Mouse (Mus musculus) heart, adult 18-20 months (tissue): ENCODE measurements at regions not wholly inside any gene's neighbourhood (a gene's known extent, or its start where the extent isn't known, plus 50 kb on each side); places are given as distances from the start of the nearest gene placed in this dataset.

Experiments used
- DNase-seq, 2 experiments: peaks; one replicate each; pipeline ENCODE4 v3.0.0; 2021 to 2022; ENCODE audit warnings: mixed read lengths in 1 of 2

- peak; percentile 38 to 72 for DNase-seq
Observed at GRCm38 (mm10) chr17:7680658-7681057, 146.4 kb downstream of the Fndc1 start.

- no peak for DNase-seq
Observed at GRCm38 (mm10) chr17:7679786-7680185, 147.3 kb downstream of the Fndc1 start.

- peak; percentile 76 to 77 for DNase-seq
Observed at GRCm38 (mm10) chr17:7678898-7679297, 148.2 kb downstream of the Fndc1 start.

DNA sequence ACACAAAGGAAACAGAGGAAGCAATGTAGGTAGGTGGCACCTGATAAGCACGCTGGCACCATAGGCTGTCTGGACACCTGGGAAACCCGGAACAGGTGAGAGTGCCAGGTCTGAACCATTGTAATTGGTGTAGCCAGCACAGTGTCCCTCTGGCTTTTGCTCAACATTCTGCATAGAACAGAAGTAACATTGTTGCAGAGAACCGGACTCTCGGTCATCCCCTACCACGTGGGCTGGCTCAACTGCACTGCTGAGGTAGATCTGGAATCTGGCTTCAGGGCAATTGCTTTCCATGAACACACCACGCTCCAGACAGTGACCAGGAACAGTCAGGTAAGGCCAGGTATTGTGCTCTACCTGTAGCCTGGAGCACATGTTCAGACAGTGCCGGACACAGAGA is 149.3 kb downstream of the Fndc1 start:
- no peak for DNase-seq

GRCm38 (mm10) chr17:7677301-7677700 is 149.8 kb downstream of the Fndc1 start:
- peak in 1 of 2 experiments; percentile 21 for DNase-seq

DNA sequence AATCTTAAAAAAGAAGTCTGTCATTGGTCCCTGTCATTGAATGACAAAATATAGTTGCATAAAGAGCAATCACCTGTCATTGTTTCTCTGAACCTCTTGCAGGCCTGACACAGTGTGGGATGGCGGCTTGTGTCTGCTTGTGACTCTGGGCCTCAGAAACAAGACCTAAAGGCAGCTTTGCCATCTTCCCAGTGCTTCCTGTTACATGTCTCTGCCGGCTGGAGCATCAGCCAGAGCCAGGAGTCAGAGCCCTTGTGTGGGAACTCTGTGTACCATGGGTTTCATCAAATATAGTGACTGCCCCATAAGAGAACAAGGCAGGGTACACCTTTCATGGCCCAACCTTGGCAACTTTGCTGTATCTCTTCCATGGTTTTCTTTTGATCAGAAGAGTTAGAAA is 150.3 kb downstream of the Fndc1 start:
- no peak for DNase-seq

DNA sequence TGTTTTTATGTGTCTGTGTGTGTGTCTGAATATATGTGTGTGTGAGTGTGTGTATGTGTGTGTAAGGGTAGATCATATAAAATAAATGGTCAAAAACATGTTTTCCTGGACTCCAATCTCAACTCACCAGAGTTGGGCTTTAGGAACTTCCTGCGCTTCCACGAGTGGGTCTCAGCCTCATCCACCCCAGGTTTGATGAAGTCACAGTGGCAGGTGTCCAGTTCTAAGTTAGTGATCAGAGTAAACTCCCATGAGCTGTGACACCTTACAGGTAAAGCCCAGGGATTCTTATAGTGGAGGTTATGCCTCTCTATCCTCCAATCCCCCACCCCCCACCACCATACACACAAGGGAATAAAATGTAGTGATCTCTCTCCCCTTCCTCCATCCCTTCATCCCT is 152.6 kb downstream of the Fndc1 start:
- no peak for DNase-seq

DNA sequence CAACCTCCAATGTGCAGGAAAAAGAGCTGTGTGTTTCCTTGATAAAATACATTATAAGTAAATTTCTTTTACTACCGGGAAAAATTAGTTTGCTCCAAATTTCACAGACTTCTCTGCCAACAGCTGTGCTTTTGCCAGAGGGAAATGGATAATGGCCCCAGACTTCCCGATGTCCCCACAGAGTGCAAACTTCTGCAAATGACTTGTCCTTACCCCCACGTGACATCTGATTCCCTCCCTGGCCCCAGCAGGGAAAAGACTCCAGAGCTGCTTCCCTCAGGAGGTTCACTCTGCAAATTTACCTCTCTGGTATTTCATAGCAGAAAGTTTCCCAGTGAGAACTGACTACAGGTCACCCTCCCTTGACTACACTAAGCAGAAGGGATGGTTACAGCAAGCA is 159.3 kb downstream of the Fndc1 start:
- DNase-seq: peak in 1 of 2 experiments; percentile 25

- DNase-seq: no peak
Observed at GRCm38 (mm10) chr17:7666781-7667398, 160.2 kb downstream of the Fndc1 start.

DNA sequence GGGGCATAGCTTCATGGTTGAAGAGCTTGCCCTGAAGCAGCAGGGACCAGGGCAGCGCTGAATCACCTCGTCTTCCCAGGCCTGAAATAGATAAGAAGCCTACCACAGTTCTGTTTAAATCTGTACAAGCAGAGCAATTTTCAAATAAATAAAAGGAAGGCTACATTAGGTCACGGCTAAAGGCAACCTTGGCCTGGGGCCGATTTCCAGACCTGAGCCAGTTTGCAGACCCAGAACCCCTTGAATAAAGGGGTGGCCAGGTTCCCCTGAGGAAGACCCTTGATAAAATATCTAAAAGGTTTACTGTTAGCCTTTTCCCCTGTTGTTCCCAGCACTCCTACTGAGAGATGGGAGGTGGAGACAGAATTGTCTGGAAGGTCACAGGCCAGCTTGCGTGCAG is 160.9 kb downstream of the Fndc1 start:
- no peak for DNase-seq

DNA sequence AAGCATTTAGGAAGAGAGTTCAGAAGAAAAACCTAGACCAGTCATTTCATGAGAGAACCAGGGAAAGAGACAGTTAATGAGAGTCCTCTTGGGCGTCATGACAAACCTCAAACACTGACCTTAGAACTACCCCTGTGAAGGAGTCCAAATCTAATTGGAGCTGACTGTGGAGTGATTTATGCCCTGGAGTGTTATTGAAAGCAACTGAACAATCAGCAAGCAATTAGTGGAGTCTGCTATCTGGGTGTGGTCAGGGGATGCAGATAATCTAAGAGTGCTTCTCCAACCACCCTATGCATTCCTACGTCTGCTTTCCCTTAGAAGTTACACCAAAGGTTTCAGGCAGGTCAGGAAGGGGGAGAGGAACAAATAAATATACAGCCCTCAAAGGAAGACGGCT is 161.4 kb downstream of the Fndc1 start:
- DNase-seq: no peak

- peak in 1 of 2 experiments; percentile 65 for DNase-seq
Observed at GRCm38 (mm10) chr17:7663896-7664880, 162.9 kb downstream of the Fndc1 start.

GRCm38 (mm10) chr17:7656503-7656902 is 170.6 kb downstream of the Fndc1 start:
- DNase-seq: no peak

GRCm38 (mm10) chr17:7655966-7656365 is 171.1 kb downstream of the Fndc1 start:
- no peak for DNase-seq

GRCm38 (mm10) chr17:7654064-7654564 is 173.0 kb downstream of the Fndc1 start:
- peak; percentile 59 to 79 for DNase-seq

- no peak for DNase-seq
Observed at GRCm38 (mm10) chr17:7652037-7652436, 175.1 kb downstream of the Fndc1 start.

DNA sequence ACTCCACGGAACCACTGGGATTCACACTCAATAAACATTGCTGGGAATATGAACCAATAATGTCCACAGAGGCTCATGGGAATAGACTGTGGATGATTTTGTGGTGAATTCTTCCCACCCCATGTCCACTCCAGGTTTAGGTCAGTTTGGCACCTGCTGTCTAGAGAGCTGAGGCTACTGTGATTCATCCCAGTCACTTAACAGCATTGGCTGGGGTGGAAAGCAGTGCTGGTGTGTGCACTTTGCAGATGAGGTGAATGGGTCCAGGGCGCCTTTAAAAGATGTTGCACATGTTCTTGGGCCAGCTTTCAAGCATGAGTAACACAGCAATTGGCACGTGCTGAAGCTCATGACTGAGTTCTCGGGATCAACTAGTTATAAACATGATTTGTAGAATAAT is 176.7 kb downstream of the Fndc1 start:
- DNase-seq: peak in 1 of 2 experiments; percentile 48

DNA sequence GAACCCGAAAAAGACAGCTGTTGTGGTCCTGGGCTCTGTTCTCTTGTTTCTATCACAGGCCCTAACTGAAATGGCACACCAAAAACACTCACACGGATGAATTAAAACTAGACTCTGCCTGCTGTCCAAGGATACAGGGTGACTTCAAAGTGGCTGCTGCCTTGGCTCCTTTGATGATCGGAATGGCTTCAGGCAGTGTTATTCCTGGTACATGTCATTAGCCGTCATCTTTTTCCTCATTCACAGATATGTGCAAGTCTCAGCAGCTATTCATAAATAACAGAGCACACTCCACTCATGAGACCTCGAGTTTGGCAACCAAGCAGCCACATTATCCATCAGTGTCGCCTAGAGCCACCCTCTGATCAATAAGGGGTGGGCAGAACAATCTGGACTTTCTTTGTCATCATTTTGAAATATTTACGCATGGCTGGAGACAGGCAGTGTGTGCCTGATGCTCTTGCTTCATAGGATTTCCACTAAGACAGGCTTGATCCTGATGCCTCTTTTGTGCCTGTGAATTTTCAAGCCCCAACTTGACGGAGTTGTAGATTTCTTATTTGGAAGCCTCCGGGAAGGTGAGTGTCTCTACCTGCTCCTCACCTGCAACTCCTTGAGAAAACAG is 182.1 kb downstream of the Fndc1 start:
- no peak for DNase-seq

DNA sequence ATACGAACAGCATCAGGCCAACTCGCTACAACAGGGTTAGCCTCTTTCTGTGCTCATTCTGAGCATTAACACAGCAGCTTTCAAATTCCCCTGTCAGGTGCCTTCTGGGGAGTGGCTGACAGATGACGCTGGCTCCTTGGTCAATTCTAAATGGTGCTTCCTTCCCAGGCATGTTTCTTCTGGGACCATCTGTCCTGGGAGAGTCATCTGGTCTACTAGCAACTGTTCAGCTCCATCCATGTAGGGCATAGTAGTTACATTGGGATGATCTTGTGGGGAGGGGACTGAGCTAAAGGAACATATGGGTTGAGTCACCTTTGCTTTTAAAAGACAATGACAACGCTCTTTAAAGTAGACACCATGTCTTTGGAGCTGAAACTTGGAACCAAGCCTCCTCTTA is 183.5 kb downstream of the Fndc1 start:
- no peak for DNase-seq

DNA sequence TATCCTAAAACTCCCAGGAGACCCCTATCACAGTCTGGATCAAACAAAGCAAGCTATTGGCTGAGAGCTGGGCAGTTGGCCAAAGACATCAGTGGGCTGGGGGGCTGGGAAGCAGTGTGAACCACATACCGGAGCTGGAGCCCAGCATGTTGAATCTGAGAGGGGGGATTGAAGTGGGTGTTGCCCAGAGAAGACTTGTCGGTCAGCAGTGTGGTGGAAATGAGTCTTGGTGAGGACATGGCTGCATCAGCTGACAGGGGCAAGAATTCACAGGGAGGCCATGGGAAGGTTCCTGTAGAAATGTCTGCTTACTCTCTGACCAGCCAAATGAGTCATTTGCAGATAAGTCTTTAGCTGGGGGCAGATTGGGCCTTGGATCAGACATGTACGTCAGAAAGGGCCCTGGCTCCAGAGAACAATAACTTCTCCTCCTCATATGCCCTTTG is 184.6 kb downstream of the Fndc1 start:
- DNase-seq: peak; percentile 28 to 43

DNA sequence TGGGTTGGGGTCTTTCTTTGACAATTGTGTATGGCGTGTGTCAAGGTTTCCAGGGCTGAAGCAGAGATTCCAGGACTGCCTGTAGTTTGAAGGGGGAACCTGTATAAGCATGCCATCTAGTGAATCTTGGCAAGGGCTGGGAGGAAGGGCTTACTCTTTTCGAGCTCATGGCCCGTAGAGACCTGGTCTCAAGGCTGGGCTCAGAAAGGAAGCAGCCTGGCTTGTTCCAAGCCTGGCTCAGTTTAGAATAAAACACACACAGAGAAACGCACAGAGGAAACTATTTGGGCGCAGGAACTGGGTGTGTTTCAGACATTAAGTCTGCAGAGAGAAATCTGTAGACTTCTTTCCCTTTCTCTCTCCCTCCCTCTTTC is 192.8 kb downstream of the Fndc1 start:
- peak; percentile 17 to 28 for DNase-seq

DNA sequence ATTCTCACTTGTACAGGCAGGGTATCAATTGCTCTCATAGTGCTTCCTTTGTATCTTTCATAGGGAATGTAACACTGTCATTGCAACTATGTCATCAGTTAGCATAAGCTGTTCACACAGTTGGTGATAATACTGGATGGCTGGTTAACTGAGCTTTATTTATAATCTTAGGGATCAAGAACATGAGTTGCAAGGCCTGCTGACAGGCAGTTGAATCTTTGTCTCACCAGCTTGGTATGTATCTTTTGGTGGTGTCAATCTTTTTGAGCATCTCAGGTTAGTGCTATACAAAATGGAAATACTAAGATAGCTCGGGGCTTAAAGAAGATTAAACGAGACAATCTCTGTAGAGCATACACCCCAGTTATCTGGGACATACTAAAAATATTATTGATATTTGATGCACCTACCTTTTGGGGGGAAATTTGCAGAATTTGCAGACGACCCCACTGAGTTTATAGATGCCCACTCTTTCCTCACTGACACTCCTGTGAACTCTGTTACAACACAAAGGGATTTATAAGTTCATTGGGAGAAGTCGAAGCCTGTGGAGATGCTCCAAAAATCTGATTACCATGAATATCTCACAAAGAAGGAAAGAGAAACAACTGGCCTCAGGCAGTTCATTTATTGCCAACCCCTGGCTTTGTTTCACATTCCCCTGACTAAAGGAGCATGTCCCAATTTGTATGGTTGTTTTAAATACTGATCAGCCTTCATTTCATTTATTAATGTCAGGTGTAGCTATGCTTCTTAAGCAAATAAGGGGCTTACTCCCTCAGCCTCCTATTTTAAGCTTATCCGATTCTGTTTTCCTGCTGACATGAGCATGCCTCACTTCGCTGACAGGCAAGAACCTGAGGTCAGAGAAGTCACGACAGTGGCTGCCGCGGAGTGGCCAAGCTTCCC is 193.5 kb downstream of the Fndc1 start:
- DNase-seq: no peak
